Mouse (Mus musculus) kidney, adult 2 months (tissue): Measurements from ENCODE around the gene Mymk.

Experiments
- CTCF ChIP-seq: fragments of 200-500 bp; conservative IDR thresholded peaks from 2 replicates; pipeline ENCODE4 v1.5.1; 2011; ENCODE audit warnings: low read depth, mild to moderate bottlenecking, control low read depth, low read length, moderate library complexity, mixed read lengths; ENCODE audit not compliant: insufficient read depth, insufficient read length
- POLR2A ChIP-seq: fragments of 200-500 bp; IDR thresholded peaks from one replicate; pipeline ENCODE4 v1.6.1; 2011; ENCODE audit warnings: low read depth, low read length, control low read depth

DNA sequence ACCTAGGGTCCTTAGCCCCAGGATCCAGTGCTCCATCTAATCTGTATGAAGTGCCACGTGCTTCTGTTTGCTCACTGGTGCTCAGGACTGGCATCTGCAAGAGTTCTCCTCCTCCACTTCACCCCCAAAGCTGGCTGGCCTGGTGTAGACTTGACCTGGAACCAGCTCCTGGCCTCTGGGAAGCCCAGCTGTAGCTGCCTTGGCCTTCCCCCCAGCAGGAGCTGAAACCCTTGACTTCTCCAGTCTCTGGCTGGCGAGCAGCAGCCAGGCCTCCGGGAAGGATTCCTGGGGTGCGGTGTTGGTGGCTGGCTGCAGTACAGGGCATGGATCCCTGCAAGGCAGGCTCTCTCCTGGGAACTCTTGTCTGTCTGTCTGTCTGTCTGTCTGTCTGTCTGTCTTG is 27.8 kb downstream of the Mymk start:
- TF ChIP-seq CTCF, result no peak
- TF ChIP-seq POLR2A, result no peak
